Mouse (Mus musculus) neural tube, embryonic 13.5 days (tissue): ENCODE measurements around the gene Cnmd. TPM values are rescaled to one million over a fixed set of nuclear protein-coding genes. Genes with fewer than 3 reads are reported as not detected.

Experiments used
- ATAC-seq: fragments of 200-750 bp; cut with Nextera tagmentation; 2 replicates; pipeline ENCODE4 v1.8.0; 2017; ENCODE audit warnings: low read depth, mild to moderate bottlenecking, moderate TSS enrichment, moderate library complexity
- H3K27ac ChIP-seq: fragments of 300-500 bp; sonication (generic); replicated peaks from 2 replicates; pipeline ENCODE4 v1.5.1; 2015; ENCODE audit warnings: moderate library complexity, mild to moderate bottlenecking, inconsistent platforms
- H3K27me3 ChIP-seq: fragments of 300-500 bp; sonication (generic); 2 replicates; pipeline ENCODE4 v1.6.1; 2015; ENCODE audit warnings: mild to moderate bottlenecking, inconsistent platforms
- H3K36me3 ChIP-seq: fragments of 300-500 bp; sonication (generic); 2 replicates; pipeline ENCODE4 v1.6.1; 2015; ENCODE audit warnings: mild to moderate bottlenecking, inconsistent platforms
- H3K4me1 ChIP-seq: fragments of 300-500 bp; sonication (generic); replicated peaks from 2 replicates; pipeline ENCODE4 v1.6.1; 2015; ENCODE audit warnings: inconsistent platforms
- H3K4me2 ChIP-seq: fragments of 300-500 bp; sonication (generic); 2 replicates; pipeline ENCODE4 v1.6.1; 2015; ENCODE audit warnings: inconsistent platforms, mild to moderate bottlenecking, moderate library complexity
- H3K4me3 ChIP-seq: fragments of 300-500 bp; sonication (generic); 2 replicates; pipeline ENCODE4 v1.5.1; 2015; ENCODE audit warnings: mild to moderate bottlenecking, inconsistent platforms
- H3K9ac ChIP-seq: fragments of 300-500 bp; sonication (generic); 2 replicates; pipeline ENCODE4 v1.6.1; 2015; ENCODE audit warnings: moderate library complexity, mild to moderate bottlenecking, inconsistent platforms
- H3K9me3 ChIP-seq: fragments of 300-500 bp; sonication (generic); 2 replicates; pipeline ENCODE4 v1.6.1; 2016; ENCODE audit warnings: inconsistent platforms
- WGBS: fragments of 180-500 bp; shearing (Covaris S2); methylation state at CpG from one replicate; pipeline ENCODE4 v1.1.7; 2015; 5-methylcytosine and 5-hydroxymethylcytosine counted together
- polyA plus RNA-seq: library from polyadenylated mRNA; unstranded; fragments of >200 nt; fragmentation: Nextera tagmentation; extraction: Ambion mirVana; gene quantifications from 2 replicates; pipeline ENCODE4 v1.2.1, GENCODE M21; 2015

The Cnmd gene
- polyA plus RNA-seq, 1 experiment from 2014 or later: 25.6 TPM

DNA sequence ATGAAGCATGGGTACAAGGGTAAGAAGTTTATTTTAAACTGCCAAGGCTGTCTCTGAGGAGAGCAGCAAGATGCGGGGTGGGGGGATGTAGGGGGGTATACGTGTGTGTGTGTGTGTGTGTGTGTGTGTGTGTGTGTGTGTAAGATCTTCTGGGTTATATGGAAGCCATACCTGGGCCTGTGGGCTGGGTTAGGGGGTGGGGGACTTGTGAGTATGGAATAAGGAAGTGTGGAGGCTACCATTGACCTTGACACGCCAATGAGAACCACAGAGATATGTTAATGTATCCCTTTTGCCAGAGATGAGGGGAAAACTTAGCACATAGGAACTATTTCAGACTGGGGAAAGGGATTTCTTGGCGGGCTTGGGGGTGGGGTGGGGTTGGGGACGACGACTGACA lies 72.6 kb downstream of the Cnmd start:
- Histone ChIP-seq H3K36me3 (0 out of 2 replicates have a peak, but pooled peaks cover 8% of the 10 kb centered on the region), H3K9me3 (no peaks in the 10 kb centered on the region), H3K4me1 (peaks cover 36% of the 10 kb centered on the region), H3K4me2 (peak overlapping the region; percentile 91; the same call in 1 of the 2 replicates), H3K27ac (no peak overlapping the region), H3K4me3 (no peak overlapping the region), H3K9ac (no peak overlapping the region), H3K27me3 (no peaks in the 10 kb centered on the region)
- ATAC-seq: no peak
- WGBS: 91% methylated on average over 6 of the region's 6 CpGs

DNA sequence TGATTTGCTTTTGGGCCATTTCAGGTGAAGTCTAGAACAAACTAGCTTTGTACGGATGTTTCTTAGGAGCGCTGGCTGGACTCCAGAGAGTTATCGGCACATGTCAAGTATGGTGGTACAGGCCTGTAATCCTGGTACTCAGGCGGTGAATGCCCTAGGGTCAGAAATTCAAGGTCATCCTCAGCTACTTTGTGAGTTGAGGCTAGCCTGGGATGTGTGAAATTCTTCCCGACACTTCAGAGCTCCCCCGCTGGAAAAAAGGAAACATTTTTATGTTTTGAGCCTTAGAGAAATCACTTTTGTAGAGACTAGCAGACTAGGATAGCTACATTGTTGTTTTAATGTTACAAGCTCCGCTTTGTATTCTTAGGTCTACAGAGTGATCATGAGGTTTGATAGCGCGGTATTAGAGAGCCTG lies 73.4 kb downstream of the Cnmd start:
- H3K27me3 ChIP-seq: no peaks in the 10 kb centered on the region
- no peaks in the 10 kb centered on the region for H3K9me3 ChIP-seq
- H3K4me1 ChIP-seq: peaks cover 36% of the 10 kb centered on the region
- H3K36me3 ChIP-seq: 0 out of 2 replicates have a peak, but pooled peaks cover 8% of the 10 kb centered on the region
- no peak overlapping the region for H3K27ac ChIP-seq
- H3K4me2 ChIP-seq: peak overlapping the region; percentile 91
- peak overlapping the region; percentile 69 for H3K4me3 ChIP-seq
- peak overlapping the region; percentile 71 for H3K9ac ChIP-seq
- 90% methylated on average over 9 of the region's 9 CpGs for WGBS
- no peak for ATAC-seq

DNA sequence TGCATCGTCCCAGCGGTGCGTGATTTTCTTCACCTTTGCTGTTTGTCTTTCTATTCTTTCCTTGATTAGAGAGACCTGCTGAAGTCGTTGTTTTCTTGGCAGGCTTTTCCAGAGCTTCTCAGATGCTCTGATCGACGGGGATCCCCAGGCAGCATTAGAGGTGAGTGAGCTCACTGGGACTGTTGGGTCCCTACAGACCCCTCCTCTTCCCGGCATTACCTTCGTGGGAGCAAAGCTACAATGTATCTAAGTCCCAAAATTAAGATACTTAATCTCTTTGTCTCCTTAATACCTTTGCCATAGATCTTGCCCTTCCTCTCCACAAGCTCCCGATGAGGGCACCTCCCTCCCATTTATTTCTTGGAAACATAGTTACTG lies 74.1 kb downstream of the Cnmd start:
- Histone ChIP-seq H3K27ac (peak overlapping the region; percentile 96), H3K27me3 (no peaks in the 10 kb centered on the region), H3K9ac (peak overlapping the region; percentile 71), H3K36me3 (0 out of 2 replicates have a peak, but pooled peaks cover 8% of the 10 kb centered on the region), H3K4me3 (peak overlapping the region; percentile 69), H3K4me1 (peaks cover 36% of the 10 kb centered on the region), H3K9me3 (no peaks in the 10 kb centered on the region), H3K4me2 (peak overlapping the region; percentile 91)
- ATAC-seq: peak; percentile 58
- WGBS: 1% methylated on average over 9 of the region's 9 CpGs

Other genes with a start within 250 kb of the Cnmd start
- gene Kbtbd7, start 235.7 kb downstream of the Cnmd start, polyA plus RNA-seq: 15.6 and 18.0 TPM in 2 replicates
- 1.6 and 1.8 TPM in 2 replicates for gene Kbtbd6, start 210.3 kb downstream of the Cnmd start, polyA plus RNA-seq
- gene Elf1, start 181.0 kb downstream of the Cnmd start, polyA plus RNA-seq: 4.3 and 4.6 TPM in 2 replicates
- gene Wbp4, start 180.7 kb downstream of the Cnmd start, polyA plus RNA-seq: 45.1 and 47.8 TPM in 2 replicates
- 124 and 140 TPM in 2 replicates for gene Sugt1, start 74.5 kb downstream of the Cnmd start, polyA plus RNA-seq
- 31.5 and 33.6 TPM in 2 replicates for gene Pcdh8, start 109.1 kb upstream of the Cnmd start, polyA plus RNA-seq